Mouse (Mus musculus) liver, embryonic 14.5 days (tissue): ENCODE results near the gene Trdmt1.

Experiments
- CTCF ChIP-seq: IDR thresholded peaks from 2 replicates; pipeline ENCODE4 v1.5.1; 2016; ENCODE audit warnings: antibody characterized with exemption, low read depth, control low read depth
- EP300 ChIP-seq: IDR thresholded peaks from 2 replicates; pipeline ENCODE4 v1.6.1; 2016; ENCODE audit warnings: antibody characterized with exemption, low read depth

DNA sequence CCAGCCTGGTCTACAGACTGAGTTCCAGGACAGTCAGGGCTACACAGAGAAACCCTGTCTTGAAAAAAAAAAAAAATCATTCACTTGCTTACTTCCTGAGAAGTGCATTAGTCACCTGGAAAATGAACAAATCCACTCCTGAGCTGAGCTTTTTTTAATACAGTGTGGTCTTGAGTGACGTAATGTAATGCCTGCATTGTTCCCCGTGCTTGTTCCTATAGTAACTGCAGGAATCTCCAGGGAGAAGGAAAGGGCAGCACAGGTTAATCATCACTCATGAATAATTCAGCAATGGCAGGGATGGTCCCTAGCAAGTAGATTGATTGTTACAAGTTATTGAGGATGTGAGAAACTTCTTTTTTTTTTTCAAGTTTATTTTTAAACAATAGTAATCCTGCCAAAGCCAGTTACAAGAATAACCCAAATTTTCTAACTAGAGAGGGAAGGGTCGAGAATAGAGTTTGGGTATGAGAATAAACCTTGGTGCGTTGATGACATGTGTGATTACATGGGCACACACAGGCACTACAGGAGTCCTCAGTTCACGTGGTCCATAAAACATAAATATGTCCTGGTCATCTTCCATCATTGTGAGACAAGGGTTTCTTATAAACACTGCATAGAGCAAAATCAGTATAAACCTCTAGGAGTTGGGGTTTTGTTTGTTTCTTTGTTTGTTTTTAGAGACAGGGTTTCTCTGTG is 44.0 kb downstream of the Trdmt1 start:
- TF ChIP-seq CTCF (no peak), EP300 (no peak)
